Mouse (Mus musculus): Measurements from ENCODE around the gene Birc6. TPM values are rescaled to one million over a fixed set of nuclear protein-coding genes. Genes with fewer than 3 reads are reported as not detected.

Birc6 gene
- total RNA-seq, 2 experiments from 2014 or later = 48.4 to 56.6 TPM

GRCm38 (mm10) chr17:74706593-74706992, 178.5 kb downstream of the Birc6 start:
- no peak for DNase-seq (ENCODE audit: low spot score)

GRCm38 (mm10) chr17:74707637-74708152, 179.6 kb downstream of the Birc6 start:
- DNase-seq (ENCODE audit: low spot score) = no peak

GRCm38 (mm10) chr17:74710731-74711130, 182.6 kb downstream of the Birc6 start:
- DNase-seq (ENCODE audit: low spot score) = no peak

GRCm38 (mm10) chr17:74711627-74712026, 183.5 kb downstream of the Birc6 start:
- no peak for DNase-seq (ENCODE audit: low spot score)

GRCm38 (mm10) chr17:74715128-74715527, 187.0 kb downstream of the Birc6 start:
- DNase-seq (ENCODE audit: low spot score) = no peak

- DNase-seq (ENCODE audit: low spot score) = no peak
Measured at GRCm38 (mm10) chr17:74715724-74716123, 187.6 kb downstream of the Birc6 start.

- no peak for DNase-seq (ENCODE audit: low spot score)
Measured at GRCm38 (mm10) chr17:74716643-74717042, 188.5 kb downstream of the Birc6 start.

- DNase-seq (ENCODE audit: low spot score) = no peak
Measured at GRCm38 (mm10) chr17:74717091-74717617, 189.1 kb downstream of the Birc6 start.

- peak; percentile 98 for DNase-seq (ENCODE audit: low spot score)
Measured at GRCm38 (mm10) chr17:74717618-74718151, 189.6 kb downstream of the Birc6 start, which contains the start of gene Ttc27. Ttc27 (plus strand) TSS chr17:74717732.

GRCm38 (mm10) chr17:74732872-74733271, 204.8 kb downstream of the Birc6 start:
- no peak for DNase-seq (ENCODE audit: low spot score)

- no peak for DNase-seq (ENCODE audit: low spot score)
Measured at GRCm38 (mm10) chr17:74735392-74735791, 207.3 kb downstream of the Birc6 start.

- no peak for DNase-seq (ENCODE audit: low spot score)
Measured at GRCm38 (mm10) chr17:74749659-74750058, 221.6 kb downstream of the Birc6 start.

GRCm38 (mm10) chr17:74751026-74751425, 222.9 kb downstream of the Birc6 start:
- DNase-seq (ENCODE audit: low spot score) = no peak

Other genes starting within 250 kb of the Birc6 start
- gene Memo1, start 232.8 kb upstream of the Birc6 start, total RNA-seq (2021) = 10 to 100 TPM; 46.8 to 51.8 TPM
- 10 to 100 TPM; 48.9 to 51.5 TPM for gene Dpy30, start 204.4 kb upstream of the Birc6 start, total RNA-seq (2021)
- gene Spast, start 189.3 kb upstream of the Birc6 start, total RNA-seq (2021) = 10 to 100 TPM; 45.0 to 46.1 TPM
- gene Slc30a6, start 132.7 kb upstream of the Birc6 start, total RNA-seq (2021) = 1 to 10 TPM; 5.8 to 6.0 TPM
- under 1 TPM in 1 of 2 experiments, not detected in 1; 0.09 TPM for gene Nlrc4, start 69.2 kb upstream of the Birc6 start, total RNA-seq (2021)
- 10 to 100 TPM; 26.3 to 28.4 TPM for gene Yipf4, start 38.8 kb upstream of the Birc6 start, total RNA-seq (2021)
- 10 to 100 TPM; 12.0 to 12.4 TPM for gene Ttc27, start 189.4 kb downstream of the Birc6 start, total RNA-seq (2021)